Mouse (Mus musculus) midbrain, embryonic 14.5 days (tissue): ENCODE results near the gene Usf1. TPM values are rescaled to one million over a fixed set of nuclear protein-coding genes. Genes with fewer than 3 reads are reported as not detected.

ENCODE experiments used
- ATAC-seq: fragments of 200-750 bp; cut with Nextera tagmentation; 2 replicates; pipeline ENCODE4 v1.8.0; 2017; ENCODE audit warnings: moderate number of reproducible peaks, moderate library complexity; ENCODE audit not compliant: low FRiP score, low TSS enrichment
- DNase-seq: peaks from one replicate; pipeline ENCODE4 v3.0.0-alpha.2; 2015
- H3K27ac ChIP-seq: fragments of 300-500 bp; sonication (generic); replicated peaks from 2 replicates; pipeline ENCODE4 v1.5.1; 2014; ENCODE audit warnings: mild to moderate bottlenecking, low read depth, low read length, moderate library complexity
- H3K27me3 ChIP-seq: fragments of 300-500 bp; sonication (generic); 2 replicates; pipeline ENCODE4 v1.6.1; 2014; ENCODE audit warnings: low read length, control low read depth, mixed read lengths; ENCODE audit not compliant: control insufficient read depth, insufficient read depth
- H3K36me3 ChIP-seq: fragments of 300-500 bp; sonication (generic); 2 replicates; pipeline ENCODE4 v1.6.1; 2014; ENCODE audit warnings: low read length, control low read depth; ENCODE audit not compliant: control insufficient read depth, insufficient read depth
- H3K4me1 ChIP-seq: fragments of 300-500 bp; sonication (generic); 2 replicates; pipeline ENCODE4 v1.6.1; 2014; ENCODE audit warnings: mild to moderate bottlenecking, antibody characterized with exemption, low read length, control low read depth; ENCODE audit not compliant: control insufficient read depth, insufficient read depth
- H3K4me2 ChIP-seq: fragments of 300-500 bp; sonication (generic); 2 replicates; pipeline ENCODE4 v1.6.1; 2014; ENCODE audit warnings: mild to moderate bottlenecking, low read length, moderate library complexity
- H3K4me3 ChIP-seq: fragments of 300-500 bp; sonication (generic); replicated peaks from 2 replicates; pipeline ENCODE4 v1.5.1; 2014; ENCODE audit warnings: low read depth, low read length
- H3K9ac ChIP-seq: fragments of 300-500 bp; sonication (generic); replicated peaks from 2 replicates; pipeline ENCODE4 v1.6.1; 2014; ENCODE audit warnings: mild to moderate bottlenecking, low read length, moderate library complexity
- H3K9me3 ChIP-seq: fragments of 300-500 bp; sonication (generic); 2 replicates; pipeline ENCODE4 v1.6.1; 2016; ENCODE audit warnings: low read length, control low read depth, mixed read lengths; ENCODE audit not compliant: control insufficient read depth
- WGBS: fragments of 180-500 bp; shearing (Covaris S2); extraction: QIAGEN DNeasy Blood & Tissue Kit; methylation state at CpG from one replicate; pipeline ENCODE4 v1.1.7; 2014; 5-methylcytosine and 5-hydroxymethylcytosine counted together
- polyA plus RNA-seq: library from polyadenylated mRNA; unstranded; fragments of >200 nt; fragmentation: Nextera tagmentation; extraction: Ambion mirVana; gene quantifications from 2 replicates; pipeline ENCODE4 v1.2.1, GENCODE M21; 2014

Usf1 gene
- polyA plus RNA-seq, 1 experiment from 2014 or later, result 207 TPM

DNA sequence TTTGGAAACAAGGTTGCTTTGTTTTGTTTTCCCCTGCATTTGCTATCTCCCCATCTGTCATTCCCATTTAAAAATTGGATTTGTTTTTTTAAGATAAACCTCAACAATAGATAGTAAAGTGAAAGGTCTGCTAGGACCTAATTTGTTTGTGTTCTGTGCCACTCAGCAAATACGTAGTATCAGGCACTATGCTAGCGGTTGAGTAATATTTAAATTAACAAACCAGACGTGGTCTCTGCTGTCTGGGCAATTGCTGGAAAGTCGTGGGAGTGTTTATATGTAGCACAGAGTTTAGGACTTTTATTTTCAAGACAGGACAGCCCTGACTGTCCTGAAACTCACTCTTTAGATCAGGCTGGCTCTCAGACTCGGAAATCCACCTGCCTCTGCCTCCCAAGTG lies 41.4 kb downstream of the Usf1 start:
- WGBS, result 77% methylated on average over 5 of the region's 5 CpGs
- no peak for ATAC-seq
- Histone ChIP-seq H3K4me3 (no peak overlapping the region), H3K4me2 (no peak overlapping the region), H3K27ac (no peak overlapping the region), H3K9me3 (no peaks in the 10 kb centered on the region), H3K4me1 (no peaks in the 10 kb centered on the region), H3K27me3 (no peaks in the 10 kb centered on the region), H3K36me3 (no peaks in the 10 kb centered on the region), H3K9ac (no peak overlapping the region)
- no peak for DNase-seq

- no peak overlapping the region for H3K9ac ChIP-seq
- ATAC-seq (no peak), DNase-seq (no peak)
- WGBS, result 90% methylated on average over 5 of the region's 5 CpGs
- H3K27me3 ChIP-seq, result no peaks in the 10 kb centered on the region
- no peak overlapping the region for H3K27ac ChIP-seq
- no peak overlapping the region for H3K4me2 ChIP-seq
- no peaks in the 10 kb centered on the region for H3K4me1 ChIP-seq
- no peaks in the 10 kb centered on the region for H3K9me3 ChIP-seq
- no peak overlapping the region for H3K4me3 ChIP-seq
- no peaks in the 10 kb centered on the region for H3K36me3 ChIP-seq
Observed at GRCm38 (mm10) chr1:171452923-171453322, 41.8 kb downstream of the Usf1 start.

DNA sequence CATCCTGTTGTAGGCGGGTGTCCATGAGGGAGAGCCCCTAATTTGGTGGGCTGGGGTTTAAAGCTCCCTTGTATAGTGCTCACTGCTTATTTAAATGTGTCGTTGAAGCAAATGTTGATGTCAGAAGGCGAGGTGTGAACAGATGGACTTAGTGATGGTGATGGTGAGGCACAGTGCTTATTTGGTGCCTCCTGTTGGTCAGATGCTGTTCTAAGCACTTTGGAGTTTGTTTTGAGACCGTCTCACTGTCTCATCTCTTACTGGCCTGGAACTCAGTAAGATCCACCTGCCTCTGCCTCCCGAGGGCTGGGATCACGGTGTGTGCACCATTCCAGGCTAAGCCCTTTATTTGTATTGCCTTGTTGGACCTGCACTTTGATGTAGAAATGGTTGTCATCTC lies 43.8 kb downstream of the Usf1 start:
- Histone ChIP-seq H3K4me1 (peaks cover 4% of the 10 kb centered on the region; the same call in 1 of the 2 replicates), H3K9me3 (no peaks in the 10 kb centered on the region), H3K27me3 (no peaks in the 10 kb centered on the region), H3K36me3 (no peaks in the 10 kb centered on the region), H3K4me3 (no peak overlapping the region), H3K4me2 (no peak overlapping the region), H3K9ac (no peak overlapping the region), H3K27ac (no peak overlapping the region)
- ATAC-seq, result no peak
- 82% methylated on average over 6 of the region's 6 CpGs for WGBS
- DNase-seq, result no peak

GRCm38 (mm10) chr1:171457568-171457967 lies 46.5 kb downstream of the Usf1 start:
- Histone ChIP-seq H3K4me3 (no peak overlapping the region), H3K27me3 (no peaks in the 10 kb centered on the region), H3K9me3 (no peaks in the 10 kb centered on the region), H3K27ac (no peak overlapping the region), H3K4me2 (no peak overlapping the region), H3K4me1 (peaks cover 9% of the 10 kb centered on the region; the same call in 1 of the 2 replicates), H3K9ac (no peak overlapping the region), H3K36me3 (no peaks in the 10 kb centered on the region)
- ATAC-seq (no peak), DNase-seq (no peak)
- WGBS, result 98% methylated on average over 1 of the region's 1 CpGs

DNA sequence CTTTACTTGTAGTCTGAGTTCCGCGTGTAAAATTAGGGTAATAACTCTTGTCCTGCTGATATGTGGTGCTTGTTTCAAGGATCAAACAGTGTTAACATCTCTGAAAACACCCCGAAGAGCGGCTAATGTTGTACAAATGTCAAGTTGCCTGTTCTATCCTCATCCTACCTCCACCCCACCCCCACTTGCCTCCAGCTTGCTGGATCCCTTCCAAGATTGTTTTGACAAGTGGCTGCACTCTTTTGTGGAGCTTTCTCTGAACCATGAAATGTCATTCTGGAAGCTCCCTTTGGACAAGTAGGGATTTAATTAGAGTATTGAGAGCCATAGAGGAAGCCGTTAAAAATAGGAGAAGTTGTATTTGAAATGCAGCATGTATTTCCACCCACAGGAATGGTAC lies 48.7 kb downstream of the Usf1 start:
- Histone ChIP-seq H3K4me1 (peaks cover 9% of the 10 kb centered on the region; the same call in 1 of the 2 replicates), H3K4me2 (peak overlapping the region; percentile 15), H3K27me3 (no peaks in the 10 kb centered on the region), H3K36me3 (no peaks in the 10 kb centered on the region), H3K9ac (no peak overlapping the region), H3K4me3 (no peak overlapping the region), H3K27ac (no peak overlapping the region), H3K9me3 (no peaks in the 10 kb centered on the region)
- peak; percentile 72 for DNase-seq
- WGBS, result 43% methylated on average over 5 of the region's 5 CpGs
- no peak for ATAC-seq

DNA sequence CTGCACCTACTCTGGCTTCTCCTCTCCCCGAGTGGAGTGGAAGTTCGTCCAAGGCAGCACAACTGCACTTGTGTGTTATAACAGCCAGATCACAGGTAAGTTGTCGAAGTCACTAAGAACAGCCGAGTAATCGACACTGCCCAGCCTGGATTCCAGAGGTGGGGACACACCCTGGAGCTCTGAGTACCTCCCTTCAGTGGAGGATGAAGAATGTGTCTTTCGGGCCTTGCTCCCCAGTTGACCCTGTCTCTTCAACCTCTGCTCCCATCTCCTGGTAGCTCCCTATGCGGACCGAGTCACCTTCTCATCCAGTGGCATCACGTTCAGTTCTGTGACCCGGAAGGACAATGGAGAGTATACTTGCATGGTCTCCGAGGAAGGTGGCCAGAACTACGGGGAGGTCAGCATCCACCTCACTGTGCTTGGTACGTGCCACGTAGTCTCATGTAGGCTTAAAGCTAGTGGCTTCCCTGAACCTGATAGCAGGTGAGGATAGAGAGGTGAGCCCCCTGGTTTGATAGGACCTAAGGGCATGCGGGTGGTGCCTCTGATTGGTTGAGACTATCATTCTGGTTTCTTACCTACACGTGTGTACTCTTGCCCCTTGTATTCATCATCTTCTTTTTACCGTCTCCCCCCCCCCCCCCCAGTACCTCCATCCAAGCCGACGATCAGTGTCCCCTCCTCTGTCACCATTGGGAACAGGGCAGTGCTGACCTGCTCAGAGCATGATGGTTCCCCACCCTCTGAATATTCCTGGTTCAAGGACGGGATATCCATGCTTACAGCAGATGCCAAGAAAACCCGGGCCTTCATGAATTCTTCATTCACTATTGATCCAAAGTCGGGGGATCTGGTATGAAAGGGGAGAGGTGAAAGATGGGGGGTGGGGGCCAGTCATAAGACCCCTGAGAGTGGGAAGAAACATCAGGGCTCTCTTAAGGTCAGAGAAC lies 49.7 kb downstream of the Usf1 start:
- Histone ChIP-seq H3K27ac (no peak overlapping the region), H3K27me3 (no peaks in the 10 kb centered on the region), H3K4me2 (no peak overlapping the region), H3K9me3 (no peaks in the 10 kb centered on the region), H3K4me1 (peaks cover 9% of the 10 kb centered on the region; the same call in 1 of the 2 replicates), H3K4me3 (no peak overlapping the region), H3K36me3 (no peaks in the 10 kb centered on the region), H3K9ac (no peak overlapping the region)
- WGBS, result 93% methylated on average over 22 of the region's 22 CpGs
- ATAC-seq (peak; percentile 51), DNase-seq (no peak)

- no peak overlapping the region for H3K4me2 ChIP-seq
- DNase-seq (no peak), ATAC-seq (no peak)
- no peaks in the 10 kb centered on the region for H3K36me3 ChIP-seq
- no peak overlapping the region for H3K4me3 ChIP-seq
- peaks cover 9% of the 10 kb centered on the region; the same call in 1 of the 2 replicates for H3K4me1 ChIP-seq
- no peak overlapping the region for H3K27ac ChIP-seq
- H3K9me3 ChIP-seq, result no peaks in the 10 kb centered on the region
- no peaks in the 10 kb centered on the region for H3K27me3 ChIP-seq
- WGBS, result 91% methylated on average over 3 of the region's 3 CpGs
- H3K9ac ChIP-seq, result no peak overlapping the region
Observed at GRCm38 (mm10) chr1:171463133-171463532, 52.0 kb downstream of the Usf1 start.

- ATAC-seq (no peak), DNase-seq (no peak)
- no peak overlapping the region for H3K9ac ChIP-seq
- H3K27me3 ChIP-seq, result no peaks in the 10 kb centered on the region
- 89% methylated on average over 5 of the region's 5 CpGs for WGBS
- no peak overlapping the region for H3K4me3 ChIP-seq
- H3K36me3 ChIP-seq, result no peaks in the 10 kb centered on the region
- H3K9me3 ChIP-seq, result no peaks in the 10 kb centered on the region
- H3K4me1 ChIP-seq, result no peaks in the 10 kb centered on the region
- H3K27ac ChIP-seq, result no peak overlapping the region
- H3K4me2 ChIP-seq, result no peak overlapping the region
Observed at GRCm38 (mm10) chr1:171465749-171466412, 54.8 kb downstream of the Usf1 start.
